Mouse (Mus musculus) neural tube, embryonic 13.5 days (tissue): Measurements from ENCODE around the gene Scnn1g. TPM values are rescaled to one million over a fixed set of nuclear protein-coding genes. Genes with fewer than 3 reads are reported as not detected.

Experiments used
- ATAC-seq: fragments of 200-750 bp; cut with Nextera tagmentation; 2 replicates; pipeline ENCODE4 v1.8.0; 2017; ENCODE audit warnings: low read depth, mild to moderate bottlenecking, moderate TSS enrichment, moderate library complexity
- H3K27ac ChIP-seq: fragments of 300-500 bp; sonication (generic); replicated peaks from 2 replicates; pipeline ENCODE4 v1.5.1; 2015; ENCODE audit warnings: moderate library complexity, mild to moderate bottlenecking, inconsistent platforms
- H3K27me3 ChIP-seq: fragments of 300-500 bp; sonication (generic); 2 replicates; pipeline ENCODE4 v1.6.1; 2015; ENCODE audit warnings: mild to moderate bottlenecking, inconsistent platforms
- H3K36me3 ChIP-seq: fragments of 300-500 bp; sonication (generic); 2 replicates; pipeline ENCODE4 v1.6.1; 2015; ENCODE audit warnings: mild to moderate bottlenecking, inconsistent platforms
- H3K4me1 ChIP-seq: fragments of 300-500 bp; sonication (generic); replicated peaks from 2 replicates; pipeline ENCODE4 v1.6.1; 2015; ENCODE audit warnings: inconsistent platforms
- H3K4me2 ChIP-seq: fragments of 300-500 bp; sonication (generic); 2 replicates; pipeline ENCODE4 v1.6.1; 2015; ENCODE audit warnings: inconsistent platforms, mild to moderate bottlenecking, moderate library complexity
- H3K4me3 ChIP-seq: fragments of 300-500 bp; sonication (generic); 2 replicates; pipeline ENCODE4 v1.5.1; 2015; ENCODE audit warnings: mild to moderate bottlenecking, inconsistent platforms
- H3K9ac ChIP-seq: fragments of 300-500 bp; sonication (generic); 2 replicates; pipeline ENCODE4 v1.6.1; 2015; ENCODE audit warnings: moderate library complexity, mild to moderate bottlenecking, inconsistent platforms
- H3K9me3 ChIP-seq: fragments of 300-500 bp; sonication (generic); 2 replicates; pipeline ENCODE4 v1.6.1; 2016; ENCODE audit warnings: inconsistent platforms
- whole genome bisulfite sequencing: fragments of 180-500 bp; shearing (Covaris S2); methylation state at CpG from one replicate; pipeline ENCODE4 v1.1.7; 2015; 5-methylcytosine and 5-hydroxymethylcytosine counted together
- polyA plus RNA-seq: library from polyadenylated mRNA; unstranded; fragments of >200 nt; fragmentation: Nextera tagmentation; extraction: Ambion mirVana; gene quantifications from 2 replicates; pipeline ENCODE4 v1.2.1, GENCODE M21; 2015

The Scnn1g gene
- 0.15 TPM in 1 of 2 replicates, not detected in the other for polyA plus RNA-seq

DNA sequence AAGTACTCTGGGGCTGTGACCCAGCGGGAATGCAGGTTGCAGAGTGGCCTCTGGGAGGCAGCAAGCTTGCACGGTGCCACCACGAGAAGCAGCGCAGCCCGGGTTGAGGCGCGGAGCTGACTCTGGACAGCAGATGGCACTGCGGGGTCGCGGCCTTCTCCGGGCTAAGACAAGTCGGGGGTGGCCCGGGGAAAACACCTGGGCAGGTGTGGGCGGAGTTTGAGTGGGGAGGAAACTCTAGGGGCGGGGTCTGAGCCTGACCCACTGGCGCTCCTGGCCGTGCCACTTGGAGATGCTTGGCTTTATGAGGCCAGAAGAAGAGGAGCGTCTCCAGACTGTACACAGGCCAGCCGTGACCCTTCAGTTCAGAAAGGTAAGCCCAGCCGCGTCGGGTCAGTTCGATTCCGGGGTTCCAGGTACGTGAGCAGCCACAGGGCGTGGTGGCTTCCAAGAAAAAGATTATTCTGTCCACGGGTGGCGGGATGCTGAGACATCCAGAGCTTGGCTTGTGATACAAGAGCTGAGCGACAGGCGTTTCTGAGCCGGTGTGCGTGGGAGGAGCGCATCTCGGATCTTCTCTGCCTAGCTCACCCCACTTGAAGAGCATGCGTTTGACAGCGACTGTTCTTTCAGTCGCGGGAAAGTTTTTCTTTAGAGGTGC lies at the start of gene Scnn1g:
Gene Scnn1g, plus strand, starts transcription at position 309 of the 661 bp plus-strand sequence.
- Histone ChIP-seq H3K9me3 (no peaks in the 10 kb centered on the region), H3K4me2 (peak within 1 kb of the TSS; percentile 70), H3K4me1 (peaks cover 10% of the 10 kb centered on the region), H3K27me3 (peaks cover 45% of the 10 kb centered on the region), H3K27ac (no peak within 1 kb of the TSS), H3K9ac (peak within 1 kb of the TSS; percentile 46), H3K36me3 (no peaks in the 10 kb centered on the region), H3K4me3 (peak within 1 kb of the TSS; percentile 37)
- ATAC-seq, result peak; percentile 94
- under 1% methylated on average over 38 of the region's 38 CpGs for WGBS

DNA sequence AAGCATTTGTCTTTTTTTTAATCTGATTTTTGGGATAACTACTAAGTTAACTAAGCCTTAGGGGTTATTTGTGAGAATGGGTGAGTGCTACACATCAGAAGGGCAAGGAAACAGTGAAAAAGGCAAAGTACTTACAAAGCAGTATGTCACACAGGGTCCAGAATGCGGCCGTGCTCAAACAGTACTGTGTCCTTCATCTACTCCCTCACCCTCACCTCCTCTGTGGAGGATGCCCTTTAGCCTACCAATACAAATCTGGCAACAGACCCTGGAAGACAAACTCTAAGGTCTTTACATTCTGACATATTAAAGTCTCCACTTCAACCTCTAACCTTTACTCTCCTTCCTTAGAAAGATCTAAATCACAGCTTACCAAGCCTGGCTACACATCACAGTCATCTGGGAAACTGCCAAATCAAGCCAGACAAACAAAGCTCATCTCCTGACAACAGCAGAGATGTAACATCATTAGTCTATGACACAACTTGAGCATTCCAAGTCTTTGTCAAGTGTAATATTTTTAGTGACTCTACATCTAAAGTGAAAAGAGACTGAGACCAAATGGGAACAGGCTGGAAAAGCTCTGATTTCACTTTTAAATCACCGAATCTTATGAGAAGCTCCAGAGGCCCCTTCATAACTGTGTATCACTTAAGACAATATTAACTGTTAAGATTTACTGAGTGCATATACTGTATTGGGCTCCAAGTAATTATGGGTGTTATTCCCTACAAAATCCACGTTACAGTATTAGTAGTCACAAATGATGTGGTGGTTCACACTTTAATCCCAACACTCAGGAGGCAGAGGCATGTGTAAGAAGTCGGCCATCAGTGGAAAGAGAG lies 48.9 kb upstream of the Scnn1g start:
- no peak for ATAC-seq

DNA sequence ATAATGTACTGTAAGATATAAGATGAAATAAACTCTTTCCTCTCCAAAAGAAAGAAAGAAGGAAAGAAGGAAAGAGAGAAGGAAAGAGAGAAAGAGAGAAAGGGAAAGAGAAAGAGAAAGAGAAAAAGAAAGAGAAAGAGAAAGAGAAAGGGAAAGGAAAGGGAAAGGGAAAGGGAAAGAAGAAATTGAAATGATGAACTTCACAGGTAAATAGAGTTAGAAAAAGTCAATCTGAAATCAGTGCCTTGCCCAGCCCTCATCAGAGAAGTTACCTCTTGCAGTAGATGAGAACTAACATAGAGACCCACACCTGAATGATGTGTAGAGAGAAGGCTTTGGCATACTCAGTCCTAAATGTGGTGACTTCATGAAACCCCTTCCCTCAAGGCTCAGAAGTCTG lies 44.9 kb upstream of the Scnn1g start:
- no peak overlapping the region for H3K27ac ChIP-seq
- no peak overlapping the region for H3K9ac ChIP-seq
- no peak for ATAC-seq
- peaks cover 11% of the 10 kb centered on the region; the same call in 1 of the 2 replicates for H3K4me1 ChIP-seq
- no peaks in the 10 kb centered on the region for H3K27me3 ChIP-seq
- no peaks in the 10 kb centered on the region for H3K9me3 ChIP-seq
- no peaks in the 10 kb centered on the region for H3K36me3 ChIP-seq
- no peak overlapping the region for H3K4me2 ChIP-seq
- no peak overlapping the region for H3K4me3 ChIP-seq

More for the DNA sequence above, 48.9 kb upstream of the Scnn1g start:
- H3K36me3 ChIP-seq, result no peaks in the 10 kb centered on the region
- 95% methylated on average over 5 of the region's 5 CpGs for WGBS
- H3K27ac ChIP-seq, result no peak overlapping the region
- H3K4me2 ChIP-seq, result no peak overlapping the region
- H3K27me3 ChIP-seq, result no peaks in the 10 kb centered on the region
- H3K4me3 ChIP-seq, result no peak overlapping the region
- H3K4me1 ChIP-seq, result no peaks in the 10 kb centered on the region
- H3K9ac ChIP-seq, result no peak overlapping the region
- no peaks in the 10 kb centered on the region for H3K9me3 ChIP-seq

DNA sequence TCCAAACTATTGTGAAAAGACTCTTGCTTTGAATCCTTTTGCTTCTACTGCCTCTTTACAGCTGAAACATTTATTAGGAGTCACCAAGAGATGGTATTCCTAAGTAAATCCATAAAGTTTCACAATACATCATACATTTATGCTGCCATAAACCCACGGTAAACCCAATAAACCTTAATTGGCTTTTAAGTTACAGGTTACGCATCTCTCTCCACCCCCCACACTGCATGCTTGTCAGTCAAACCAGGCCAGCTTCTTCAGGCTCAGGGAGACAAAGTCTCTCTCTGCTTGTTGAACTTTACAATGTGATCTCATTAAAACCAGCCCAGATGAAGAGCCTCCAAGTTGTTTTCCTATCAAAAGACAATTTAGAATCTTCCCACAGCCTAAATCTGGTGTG lies 42.5 kb upstream of the Scnn1g start:
- WGBS, result 50% methylated on average over 2 of the region's 2 CpGs
- Histone ChIP-seq H3K27ac (no peak overlapping the region), H3K4me3 (no peak overlapping the region), H3K4me1 (peaks cover 11% of the 10 kb centered on the region; the same call in 1 of the 2 replicates), H3K9me3 (no peaks in the 10 kb centered on the region), H3K36me3 (no peaks in the 10 kb centered on the region), H3K4me2 (no peak overlapping the region), H3K9ac (no peak overlapping the region), H3K27me3 (no peaks in the 10 kb centered on the region)
- ATAC-seq, result no peak

DNA sequence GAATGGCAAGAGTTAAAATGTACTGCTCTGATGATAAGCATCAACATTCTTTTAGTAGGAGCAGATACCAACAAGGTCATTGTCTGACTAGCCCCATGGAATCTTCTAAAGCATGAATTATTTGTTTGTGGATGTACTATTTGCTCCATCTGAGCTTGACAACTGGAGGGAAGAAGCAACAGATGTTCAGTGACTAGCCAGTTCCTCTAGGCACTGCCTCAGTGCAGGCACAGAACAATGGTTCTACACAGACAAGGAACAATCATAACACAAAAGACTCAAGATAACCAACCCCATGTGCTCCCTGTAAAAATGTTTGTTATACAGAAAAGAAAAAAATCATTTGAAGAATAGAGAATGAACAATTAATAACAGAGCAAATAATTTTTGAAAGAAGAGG lies 37.1 kb upstream of the Scnn1g start:
- H3K9me3 ChIP-seq, result no peaks in the 10 kb centered on the region
- H3K4me3 ChIP-seq, result no peak overlapping the region
- H3K36me3 ChIP-seq, result no peaks in the 10 kb centered on the region
- H3K27me3 ChIP-seq, result no peaks in the 10 kb centered on the region
- H3K27ac ChIP-seq, result no peak overlapping the region
- peaks cover 15% of the 10 kb centered on the region; the same call in 1 of the 2 replicates for H3K4me1 ChIP-seq
- no peak for ATAC-seq
- H3K9ac ChIP-seq, result no peak overlapping the region
- no peak overlapping the region for H3K4me2 ChIP-seq

DNA sequence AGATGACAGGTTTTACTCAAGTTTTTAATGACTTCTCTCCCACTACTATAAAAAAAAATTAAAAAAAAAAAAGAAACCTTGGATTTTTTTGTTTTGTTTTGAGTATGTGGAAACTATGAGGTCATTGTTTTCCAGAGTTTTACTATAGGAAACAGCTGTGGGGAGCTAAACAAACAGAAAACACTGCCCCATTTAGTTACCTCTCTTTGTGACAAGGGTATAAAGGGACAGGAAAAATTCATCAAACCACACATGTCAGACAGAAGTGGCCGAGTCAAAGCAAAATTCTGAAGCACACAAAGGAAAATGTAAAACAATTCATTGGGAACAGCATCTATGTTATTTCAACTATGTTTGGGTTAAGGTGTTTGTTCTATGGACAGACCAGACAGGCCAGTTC lies 36.7 kb upstream of the Scnn1g start:
- Histone ChIP-seq H3K9me3 (no peaks in the 10 kb centered on the region), H3K4me3 (no peak overlapping the region), H3K27ac (no peak overlapping the region), H3K9ac (no peak overlapping the region), H3K4me2 (no peak overlapping the region), H3K36me3 (no peaks in the 10 kb centered on the region), H3K4me1 (peaks cover 17% of the 10 kb centered on the region; the same call in 1 of the 2 replicates), H3K27me3 (no peaks in the 10 kb centered on the region)
- no peak for ATAC-seq
- 28% methylated on average over 1 of the region's 1 CpGs for WGBS

DNA sequence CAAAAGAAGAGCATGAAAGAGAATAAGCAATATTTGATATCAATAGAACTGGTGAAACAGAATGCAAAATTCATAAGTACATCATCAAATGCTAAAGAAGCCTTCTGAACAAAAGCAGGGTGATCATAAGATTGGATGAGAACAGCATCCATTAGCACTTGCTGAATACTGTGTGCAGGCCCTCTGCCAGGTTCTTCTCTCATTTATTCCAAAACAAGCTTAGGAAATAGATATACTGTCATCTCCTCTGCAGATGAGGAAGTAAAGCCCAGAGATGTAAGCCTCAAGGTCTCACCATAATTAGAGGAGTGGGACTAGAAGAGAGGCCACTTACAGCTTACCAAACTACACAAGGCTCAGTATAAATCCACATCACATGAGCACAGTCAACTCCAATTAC lies 35.1 kb upstream of the Scnn1g start:
- H3K4me3 ChIP-seq, result no peak overlapping the region
- H3K27ac ChIP-seq, result no peak overlapping the region
- H3K4me1 ChIP-seq, result peaks cover 32% of the 10 kb centered on the region
- no peaks in the 10 kb centered on the region for H3K27me3 ChIP-seq
- no peak overlapping the region for H3K4me2 ChIP-seq
- H3K36me3 ChIP-seq, result no peaks in the 10 kb centered on the region
- ATAC-seq, result no peak
- no peak overlapping the region for H3K9ac ChIP-seq
- H3K9me3 ChIP-seq, result no peaks in the 10 kb centered on the region

DNA sequence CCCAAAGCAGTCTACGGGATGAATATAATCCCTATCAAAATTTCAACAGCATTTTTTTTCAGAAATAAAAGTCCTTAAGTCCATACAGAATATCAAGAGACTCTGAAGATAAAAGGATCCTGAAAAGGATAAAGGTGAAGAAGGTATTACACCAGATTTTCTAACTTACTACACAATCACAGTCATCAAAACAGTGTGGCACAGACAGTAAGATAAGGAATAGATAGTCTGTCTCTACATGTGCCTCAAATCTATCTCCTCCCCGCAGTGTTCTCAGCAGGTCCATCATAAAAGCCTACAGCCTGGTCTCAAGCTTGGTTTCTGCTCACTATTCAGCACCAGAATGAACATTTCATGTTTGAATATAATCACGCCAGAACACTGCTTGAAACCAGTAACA lies 33.8 kb upstream of the Scnn1g start:
- ATAC-seq, result no peak
- Histone ChIP-seq H3K9ac (no peak overlapping the region), H3K4me2 (no peak overlapping the region), H3K9me3 (no peaks in the 10 kb centered on the region), H3K4me3 (no peak overlapping the region), H3K27ac (no peak overlapping the region), H3K27me3 (no peaks in the 10 kb centered on the region), H3K36me3 (no peaks in the 10 kb centered on the region), H3K4me1 (peaks cover 45% of the 10 kb centered on the region)
- WGBS, result 85% methylated on average over 3 of the region's 3 CpGs

DNA sequence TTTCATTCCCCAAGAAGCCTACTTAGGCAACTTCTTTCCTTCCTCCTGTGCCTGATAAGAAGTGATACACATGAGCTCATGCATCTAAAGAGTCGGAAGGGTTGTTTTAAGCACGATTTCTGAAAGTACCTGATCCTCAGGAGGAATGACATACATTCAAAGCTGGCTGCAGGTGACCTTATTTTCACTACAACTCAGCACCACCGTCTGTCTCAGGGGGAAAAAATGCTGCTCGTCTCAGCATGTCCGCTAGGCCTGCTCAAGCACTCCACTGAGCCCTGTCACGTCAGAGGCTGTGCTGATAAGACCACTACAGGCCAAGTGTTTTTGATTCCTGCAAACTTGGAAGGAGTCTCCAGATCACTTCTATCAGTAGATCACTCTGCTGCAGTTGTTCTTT lies 32.3 kb upstream of the Scnn1g start:
- H3K4me3 ChIP-seq, result no peak overlapping the region
- no peaks in the 10 kb centered on the region for H3K27me3 ChIP-seq
- no peak overlapping the region for H3K27ac ChIP-seq
- no peak overlapping the region for H3K9ac ChIP-seq
- WGBS, result 75% methylated on average over 6 of the region's 6 CpGs
- H3K9me3 ChIP-seq, result no peaks in the 10 kb centered on the region
- no peaks in the 10 kb centered on the region for H3K36me3 ChIP-seq
- no peak overlapping the region for H3K4me2 ChIP-seq
- peaks cover 53% of the 10 kb centered on the region for H3K4me1 ChIP-seq
- ATAC-seq, result no peak

DNA sequence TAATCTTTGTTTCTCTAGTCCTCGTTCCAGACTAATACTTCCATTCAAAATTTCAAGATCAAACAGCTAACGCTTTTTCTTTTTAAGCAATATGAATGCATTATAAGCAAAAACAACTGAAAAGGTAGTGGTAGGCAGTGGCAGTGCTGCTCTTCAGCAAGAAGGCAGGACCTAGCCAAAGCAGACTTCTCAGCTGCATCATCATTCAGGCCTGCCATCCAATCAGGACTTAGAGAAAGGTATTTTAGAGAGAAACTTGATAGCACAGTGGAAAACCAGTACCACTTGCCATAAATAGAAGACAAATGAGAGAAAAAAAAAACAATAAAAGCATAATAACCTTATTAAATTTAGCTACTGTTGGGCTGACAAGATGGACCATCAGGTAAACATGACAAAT lies 29.2 kb upstream of the Scnn1g start:
- H3K4me3 ChIP-seq, result peak overlapping the region; percentile 91
- no peaks in the 10 kb centered on the region for H3K9me3 ChIP-seq
- H3K27me3 ChIP-seq, result no peaks in the 10 kb centered on the region; the same call in 1 of the 2 replicates
- H3K9ac ChIP-seq, result peak overlapping the region; percentile 50
- no peak overlapping the region for H3K27ac ChIP-seq
- peak overlapping the region; percentile 91 for H3K4me2 ChIP-seq
- no peaks in the 10 kb centered on the region for H3K36me3 ChIP-seq
- 86% methylated on average over 2 of the region's 2 CpGs for WGBS
- no peak for ATAC-seq
- peaks cover 44% of the 10 kb centered on the region for H3K4me1 ChIP-seq

DNA sequence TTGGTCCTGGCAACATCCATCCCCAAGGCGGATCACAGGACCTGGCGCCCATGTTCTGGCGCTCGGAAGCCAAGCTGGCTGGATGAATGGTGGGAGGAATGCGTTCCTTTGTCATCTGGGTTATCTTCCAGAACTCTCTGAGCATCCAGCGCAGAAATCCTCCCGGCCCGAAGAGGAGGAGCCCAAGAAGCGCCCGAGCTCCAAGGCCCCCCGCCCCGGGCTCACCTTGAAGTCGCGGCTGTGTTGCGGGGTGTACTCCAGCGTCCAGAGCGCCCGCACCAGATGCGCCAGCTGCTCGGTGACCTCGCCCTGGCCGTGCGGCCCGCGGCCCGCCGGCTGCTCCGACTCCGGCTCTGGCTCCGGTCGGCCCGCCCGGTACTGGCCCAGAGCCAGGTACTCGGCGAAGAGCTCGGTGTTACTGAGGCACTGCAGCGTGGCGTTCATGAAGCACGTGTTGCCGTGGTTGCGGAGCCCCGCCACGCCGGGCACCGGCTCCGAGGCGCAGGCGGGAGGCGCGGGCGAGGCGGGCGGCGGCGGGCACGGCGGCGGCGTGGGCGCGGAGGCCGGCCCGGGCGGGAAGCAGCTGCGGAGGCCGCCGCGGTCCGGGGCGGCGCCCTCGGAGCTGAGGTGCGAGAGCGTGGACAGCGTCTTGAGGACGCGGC lies 27.7 kb upstream of the Scnn1g start:
- Histone ChIP-seq H3K4me1 (peaks cover 44% of the 10 kb centered on the region), H3K27me3 (no peaks in the 10 kb centered on the region; the same call in 1 of the 2 replicates), H3K27ac (peak overlapping the region; percentile 93), H3K9ac (peak overlapping the region; percentile 87), H3K9me3 (no peaks in the 10 kb centered on the region), H3K4me2 (peak overlapping the region; percentile 91), H3K4me3 (peak overlapping the region; percentile 91), H3K36me3 (no peaks in the 10 kb centered on the region)
- under 1% methylated on average over 66 of the region's 77 CpGs for WGBS
- peak; percentile 48 for ATAC-seq

DNA sequence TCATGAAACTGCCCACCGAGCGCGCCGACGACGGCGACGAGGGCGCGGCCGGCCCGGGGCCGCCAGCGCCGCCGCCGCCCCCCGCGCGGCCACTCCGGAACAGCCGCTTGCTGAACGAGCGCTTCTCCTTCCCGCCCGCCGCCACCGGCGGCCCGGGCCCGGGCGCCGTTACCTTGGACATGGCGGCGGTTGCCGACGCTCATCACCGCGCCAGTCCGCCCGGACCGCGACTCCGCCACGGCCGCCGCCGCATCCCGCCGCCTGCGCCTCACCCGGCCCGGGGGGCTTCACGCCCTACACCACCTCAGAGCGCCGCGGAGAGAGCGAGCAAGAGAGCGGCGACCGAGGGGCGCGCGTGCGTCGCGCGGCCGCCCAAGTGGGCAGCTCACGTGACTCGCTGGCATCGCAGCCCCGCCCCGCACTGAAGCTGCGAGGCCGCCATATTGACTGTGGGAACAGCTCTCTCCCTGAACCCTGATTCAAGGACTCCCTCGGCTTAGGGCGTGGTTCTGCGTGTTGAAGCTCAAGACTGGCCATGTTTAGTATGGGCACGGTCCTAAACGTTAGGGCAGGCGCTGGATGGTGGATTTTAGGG lies 27.1 kb upstream of the Scnn1g start, which contains the start of gene Usp31:
Gene Usp31, minus strand, starts transcription at position 181 of the 595 bp plus-strand sequence.
- H3K4me1 ChIP-seq, result peaks cover 41% of the 10 kb centered on the region
- peak within 1 kb of the TSS; percentile 87 for H3K9ac ChIP-seq
- H3K27ac ChIP-seq, result peak within 1 kb of the TSS; percentile 93
- no peaks in the 10 kb centered on the region for H3K36me3 ChIP-seq
- WGBS, result under 1% methylated on average over 35 of the region's 82 CpGs
- H3K4me3 ChIP-seq, result peak within 1 kb of the TSS; percentile 91
- peak within 1 kb of the TSS; percentile 91 for H3K4me2 ChIP-seq
- H3K9me3 ChIP-seq, result no peaks in the 10 kb centered on the region
- peak; percentile 99 for ATAC-seq
- no peaks in the 10 kb centered on the region; the same call in 1 of the 2 replicates for H3K27me3 ChIP-seq
